Mouse (Mus musculus) gastrocnemius, postnatal 10 days (tissue): ENCODE measurements around the gene Gm17584. TPM values are rescaled to one million over a fixed set of nuclear protein-coding genes. Genes with fewer than 3 reads are reported as not detected.
"Not testable (repeated sequence)": the region's sequence is repeated elsewhere in the genome, so short reads cannot be mapped to it uniquely, and the experiment has no call there.

ENCODE experiments used
- DNase-seq: peaks from one replicate; pipeline ENCODE4 v3.0.0; 2021; ENCODE audit warnings: mixed read lengths
- long read RNA-seq, 2 experiments: library from polyadenylated mRNA; stranded (forward); transcript quantifications; one replicate each; pipeline ENCODE4 v2.0.0; 2021
- total RNA-seq, 2 experiments: library from RNA; stranded (reverse); gene quantifications; 2 replicates each; pipeline ENCODE4 v1.2.3; 2021

Gm17584 gene
- not detected for total RNA-seq
- long read RNA-seq, experiment 1: 0 reads
- long read RNA-seq, experiment 2: 0 reads

- DNase-seq: not testable (repeated sequence)
Measured at GRCm38 (mm10) chrX:124500263-124500662, at the start of gene Gm17584. Gene Gm17584 (plus strand): TSS chrX:124500563.

Other genes with a start within 250 kb of the Gm17584 start
- not detected for gene Gm17469, start 129.3 kb downstream of the Gm17584 start, total RNA-seq